Mouse (Mus musculus) 3134 (cell line): ENCODE measurements around the gene Vsig10l.
A peak's percentile ranks its signal among the peaks of the same experiment; 100 is the strongest.

Experiments used
- DNase-seq: peaks from one replicate; pipeline ENCODE4 v3.0.0-alpha.2; 2011; ENCODE audit warnings: low spot score; ENCODE audit not compliant: insufficient read length; ENCODE audit errors: extremely low read depth

Vsig10l gene

GRCm38 (mm10) chr7:43453599-43454355 lies 9.2 kb upstream of the Vsig10l start:
- DNase-seq, result no peak

GRCm38 (mm10) chr7:43454371-43454770 lies 8.6 kb upstream of the Vsig10l start:
- DNase-seq, result no peak

- DNase-seq, result no peak
Measured at GRCm38 (mm10) chr7:43463976-43464375, 1.0 kb downstream of the Vsig10l start.

GRCm38 (mm10) chr7:43464864-43465343 lies 2.0 kb downstream of the Vsig10l start:
- no peak for DNase-seq

GRCm38 (mm10) chr7:43465344-43466098 lies 2.6 kb downstream of the Vsig10l start:
- no peak for DNase-seq

GRCm38 (mm10) chr7:43466099-43466694 lies 3.2 kb downstream of the Vsig10l start:
- peak; percentile 69 for DNase-seq

GRCm38 (mm10) chr7:43470373-43470772 lies 7.4 kb downstream of the Vsig10l start:
- no peak for DNase-seq

GRCm38 (mm10) chr7:43475706-43476105 lies 12.8 kb downstream of the Vsig10l start:
- DNase-seq, result no peak

- no peak for DNase-seq
Measured at GRCm38 (mm10) chr7:43476376-43476775, 13.4 kb downstream of the Vsig10l start.

GRCm38 (mm10) chr7:43481191-43481590 lies 18.2 kb downstream of the Vsig10l start:
- peak; percentile 30 for DNase-seq

- no peak for DNase-seq
Measured at GRCm38 (mm10) chr7:43482090-43482716, 19.3 kb downstream of the Vsig10l start.

GRCm38 (mm10) chr7:43483236-43483635 lies 20.3 kb downstream of the Vsig10l start:
- DNase-seq, result no peak

- no peak for DNase-seq
Measured at GRCm38 (mm10) chr7:43488646-43489045, 25.7 kb downstream of the Vsig10l start.

- no peak for DNase-seq
Measured at GRCm38 (mm10) chr7:43489631-43490125, 26.7 kb downstream of the Vsig10l start, which contains the start of gene Iglon5. Gene Iglon5 (minus strand): TSS chr7:43490075.

- DNase-seq, result no peak
Measured at GRCm38 (mm10) chr7:43490182-43490584, 27.2 kb downstream of the Vsig10l start.

GRCm38 (mm10) chr7:43490861-43491260 lies 27.9 kb downstream of the Vsig10l start:
- DNase-seq, result no peak

- no peak for DNase-seq
Measured at GRCm38 (mm10) chr7:43495343-43496021, 32.5 kb downstream of the Vsig10l start.

- DNase-seq, result no peak
Measured at GRCm38 (mm10) chr7:43511707-43512478, 48.9 kb downstream of the Vsig10l start.

- DNase-seq, result no peak
Measured at GRCm38 (mm10) chr7:43512519-43512918, 49.6 kb downstream of the Vsig10l start.
